Mouse (Mus musculus): ENCODE measurements around the gene Anapc5. TPM values are rescaled to one million over a fixed set of nuclear protein-coding genes. Genes with fewer than 3 reads are reported as not detected.

Anapc5 gene
- polyA plus RNA-seq (2015; fragmentation: Nextera tagmentation; extraction: Ambion mirVana), result 390 and 401 TPM in 2 replicates

DNA sequence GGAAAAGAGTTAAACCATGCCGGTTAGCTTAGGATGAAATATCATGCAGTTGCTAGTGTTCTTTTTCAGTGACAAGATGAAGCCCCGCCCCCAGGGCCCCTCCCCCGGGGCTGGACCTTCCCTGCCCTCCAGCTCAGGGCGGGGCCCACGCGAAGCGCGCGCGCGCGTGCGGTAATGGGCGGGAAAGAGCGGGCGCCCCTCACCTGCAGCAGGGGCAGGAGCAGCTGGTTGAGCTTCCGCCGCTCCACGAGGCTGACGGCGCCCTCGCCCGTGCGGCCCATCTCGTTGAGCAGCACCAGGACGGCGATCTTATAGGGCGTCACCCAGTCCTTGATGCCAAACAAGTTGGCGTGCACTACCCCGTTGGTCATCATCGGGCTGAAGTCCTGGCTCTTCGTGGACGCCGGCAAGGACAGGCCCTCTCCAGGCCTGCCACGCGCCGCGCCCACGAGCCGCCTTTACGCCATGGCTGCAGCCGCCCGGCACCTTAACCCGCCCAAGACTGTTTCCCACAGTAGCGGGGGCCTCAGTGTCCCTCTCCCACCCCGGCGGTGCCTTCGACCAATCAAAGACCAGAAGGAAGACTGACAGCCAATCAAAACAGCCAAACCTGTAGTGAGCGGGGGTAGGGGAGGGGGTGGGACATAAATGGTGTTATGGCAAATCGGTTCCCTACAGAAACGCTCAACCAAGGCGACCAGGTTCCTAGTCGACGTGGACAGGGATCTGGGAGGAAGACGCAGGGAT is at the start of gene Anapc5:
TSS of gene Anapc5 (minus strand) at position 563 of the 747 bp plus-strand sequence.
- Histone ChIP-seq H3K9me3 (replicated peaks) (no peaks in the 10 kb centered on the region), H3K27ac (replicated peaks) (peak within 1 kb of the TSS; percentile 97), H3K9ac (peak within 1 kb of the TSS; percentile 80), H3K4me1 (peaks cover 12% of the 10 kb centered on the region), H3K27me3 (no peaks in the 10 kb centered on the region), H3K36me3 (peaks cover 33% of the 10 kb centered on the region), H3K4me3 (replicated peaks) (peak within 1 kb of the TSS; percentile 68), H3K4me2 (replicated peaks) (peak within 1 kb of the TSS; percentile 60)
- WGBS, result under 1% methylated on average over 55 of the region's 55 CpGs
- peak; percentile 100 for ATAC-seq (ENCODE audit: insufficient number of reproducible peaks, low FRiP score, low TSS enrichment, low read depth)

DNA sequence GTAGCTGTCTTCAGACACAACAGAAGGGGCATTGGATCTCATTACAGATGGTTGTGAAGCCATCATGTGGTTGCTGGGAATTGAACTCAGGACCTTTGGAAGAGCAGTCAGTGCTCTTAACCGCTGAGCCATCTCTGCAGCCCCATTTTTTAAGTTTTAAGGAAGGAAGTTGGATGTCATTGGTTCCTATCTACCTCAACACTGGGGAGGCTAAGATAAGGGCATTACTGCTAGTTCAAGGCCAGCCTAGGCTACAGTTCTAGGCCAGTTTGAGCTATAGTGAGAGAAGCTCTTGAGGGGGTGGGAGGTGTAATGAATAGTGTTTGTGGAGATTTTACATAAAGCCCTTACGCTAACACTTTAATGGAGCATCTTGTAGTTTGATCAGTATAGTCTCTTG is 41.9 kb upstream of the Anapc5 start:
- H3K9ac ChIP-seq, result no peak overlapping the region
- WGBS, result 86% methylated on average over 2 of the region's 2 CpGs
- H3K4me3 ChIP-seq (replicated peaks), result no peak overlapping the region
- no peak for ATAC-seq (ENCODE audit: insufficient number of reproducible peaks, low FRiP score, low TSS enrichment, low read depth)
- no peak overlapping the region for H3K27ac ChIP-seq (replicated peaks)
- no peak overlapping the region for H3K4me2 ChIP-seq (replicated peaks)
- peaks cover 61% of the 10 kb centered on the region for H3K36me3 ChIP-seq
- no peaks in the 10 kb centered on the region for H3K9me3 ChIP-seq (replicated peaks)
- no peaks in the 10 kb centered on the region for H3K4me1 ChIP-seq
- H3K27me3 ChIP-seq, result no peaks in the 10 kb centered on the region

DNA sequence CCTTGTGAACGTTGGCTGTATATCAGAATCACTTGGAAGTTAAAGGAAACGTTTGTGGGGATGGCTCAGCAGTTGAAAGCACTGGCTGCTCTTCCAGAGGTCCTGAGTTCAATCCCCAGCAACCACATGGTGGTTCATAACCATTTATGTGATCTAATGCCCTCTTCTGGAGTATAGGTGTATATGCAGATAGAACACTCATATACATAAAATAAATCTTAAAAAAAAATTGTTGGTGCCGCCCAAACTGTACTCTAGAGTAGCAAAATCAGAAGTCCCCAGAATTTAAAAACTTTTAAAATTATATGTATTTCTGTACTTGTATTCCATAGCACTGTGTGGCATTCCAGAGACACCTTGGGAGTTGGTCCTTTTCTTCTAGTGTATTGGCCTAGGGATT is 34.7 kb upstream of the Anapc5 start:
- no peak overlapping the region for H3K27ac ChIP-seq (replicated peaks)
- no peak overlapping the region for H3K4me2 ChIP-seq (replicated peaks)
- WGBS, result 75% methylated on average over 3 of the region's 3 CpGs
- no peaks in the 10 kb centered on the region for H3K9me3 ChIP-seq (replicated peaks)
- no peak overlapping the region for H3K4me3 ChIP-seq (replicated peaks)
- no peaks in the 10 kb centered on the region for H3K36me3 ChIP-seq
- no peak overlapping the region for H3K9ac ChIP-seq
- H3K27me3 ChIP-seq, result no peaks in the 10 kb centered on the region
- peaks cover 8% of the 10 kb centered on the region for H3K4me1 ChIP-seq
- no peak for ATAC-seq (ENCODE audit: insufficient number of reproducible peaks, low FRiP score, low TSS enrichment, low read depth)

DNA sequence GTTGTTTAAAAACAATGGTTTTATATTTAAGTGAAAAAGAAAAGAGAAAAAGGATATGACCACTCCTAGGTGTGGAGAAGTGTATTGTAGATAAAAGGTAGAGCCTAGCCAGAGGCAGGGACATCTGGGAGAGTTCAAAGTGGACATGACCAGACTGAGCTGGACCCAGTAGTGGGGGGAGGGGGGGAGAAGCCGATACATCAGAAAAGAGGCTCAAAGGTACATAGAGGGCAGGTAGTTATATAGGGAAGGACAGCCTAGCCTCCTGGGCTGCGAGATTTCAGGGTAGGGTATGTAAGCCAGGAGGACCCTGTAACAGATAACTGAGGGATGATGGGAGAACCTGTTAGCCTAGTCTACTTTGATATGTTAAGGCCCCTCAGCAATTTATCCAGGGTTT is 31.5 kb upstream of the Anapc5 start:
- no peak overlapping the region for H3K27ac ChIP-seq (replicated peaks)
- no peaks in the 10 kb centered on the region for H3K9me3 ChIP-seq (replicated peaks)
- H3K4me3 ChIP-seq (replicated peaks), result no peak overlapping the region
- H3K36me3 ChIP-seq, result no peaks in the 10 kb centered on the region
- H3K9ac ChIP-seq, result no peak overlapping the region
- H3K27me3 ChIP-seq, result no peaks in the 10 kb centered on the region
- WGBS, result 86% methylated on average over 2 of the region's 2 CpGs
- no peak overlapping the region for H3K4me2 ChIP-seq (replicated peaks)
- ATAC-seq (ENCODE audit: insufficient number of reproducible peaks, low FRiP score, low TSS enrichment, low read depth), result no peak
- H3K4me1 ChIP-seq, result peaks cover 12% of the 10 kb centered on the region

DNA sequence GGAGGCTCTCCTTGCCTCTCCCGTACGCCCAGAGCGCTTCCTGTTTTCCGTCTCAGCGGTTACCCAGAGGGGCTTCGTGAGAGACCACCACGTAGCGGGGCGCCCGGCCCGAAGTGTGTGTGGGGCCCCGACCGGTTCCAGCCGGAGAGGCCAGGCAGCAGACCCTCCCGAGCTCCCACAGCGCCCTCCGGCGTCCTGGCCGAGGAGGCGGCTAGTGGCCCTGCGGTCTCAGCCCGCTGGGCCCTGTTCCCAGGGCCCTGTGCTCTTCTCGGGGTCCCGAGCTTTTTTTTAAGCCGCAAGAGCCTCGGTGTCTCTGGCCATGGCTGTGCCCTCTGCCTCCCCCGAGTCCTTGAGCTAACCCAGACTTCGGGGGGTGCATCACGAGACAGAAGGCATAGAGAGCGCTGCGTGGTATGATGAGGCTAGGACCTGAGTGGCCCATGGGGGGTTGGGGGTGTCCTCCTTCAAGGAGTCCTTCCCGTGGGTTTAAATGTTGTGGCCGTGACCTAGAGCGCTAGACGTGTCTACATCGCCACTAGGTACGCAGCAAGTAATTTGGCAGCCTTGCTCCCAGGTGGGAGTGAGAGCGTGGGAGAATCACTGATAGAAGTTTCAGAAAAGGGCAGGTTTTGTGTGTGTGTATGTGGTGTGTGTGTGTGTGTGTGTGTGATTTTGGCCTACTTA is 29.3 kb upstream of the Anapc5 start:
- Histone ChIP-seq H3K4me1 (peaks cover 12% of the 10 kb centered on the region), H3K9me3 (replicated peaks) (no peaks in the 10 kb centered on the region), H3K9ac (peak overlapping the region; percentile 94), H3K4me2 (replicated peaks) (peak overlapping the region; percentile 88), H3K27ac (replicated peaks) (peak overlapping the region; percentile 90), H3K27me3 (no peaks in the 10 kb centered on the region), H3K36me3 (no peaks in the 10 kb centered on the region), H3K4me3 (replicated peaks) (peak overlapping the region; percentile 96)
- under 1% methylated on average over 38 of the region's 38 CpGs for WGBS
- ATAC-seq (ENCODE audit: insufficient number of reproducible peaks, low FRiP score, low TSS enrichment, low read depth), result peak; percentile 73

DNA sequence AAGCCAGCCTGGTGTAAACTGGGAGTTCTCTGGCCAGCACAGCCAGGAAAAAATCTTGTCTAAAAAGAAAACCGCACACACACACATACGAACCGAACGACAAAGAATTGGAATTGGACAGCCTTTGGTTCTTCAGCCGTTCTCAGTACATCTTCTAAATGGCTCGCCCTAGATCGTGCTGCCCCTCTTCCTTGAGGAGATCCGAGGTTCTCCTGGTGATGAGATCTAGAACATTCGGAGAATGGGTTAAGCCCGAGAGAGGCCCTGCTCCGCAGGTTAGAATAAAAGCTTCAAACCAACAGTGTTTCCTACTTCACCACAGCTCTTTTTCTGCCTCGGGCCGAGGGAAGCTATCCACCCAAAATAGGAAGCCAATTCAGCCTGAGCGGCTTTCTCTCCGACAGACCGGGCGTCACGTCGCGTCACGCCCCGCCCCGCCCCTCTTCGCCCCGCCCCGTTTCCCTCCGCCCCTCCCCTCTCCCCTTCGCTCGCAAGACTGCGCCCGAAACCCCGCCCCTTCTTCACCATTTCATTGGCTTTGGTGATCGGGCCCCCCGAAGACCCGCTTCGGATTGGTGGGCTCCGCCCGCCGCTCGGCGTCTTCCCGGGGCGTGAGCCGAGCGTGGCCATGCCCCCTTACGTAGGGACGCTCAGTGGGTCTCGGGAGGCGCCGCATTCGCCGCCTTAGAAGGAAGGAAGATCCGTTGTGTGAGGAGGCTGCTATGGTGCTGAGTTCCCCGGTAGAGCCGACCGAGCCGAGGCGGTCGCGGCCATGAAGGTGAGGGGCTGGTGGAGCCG is 28.6 kb upstream of the Anapc5 start, which contains the start of gene Rnf34:
TSS of gene Rnf34 (plus strand) at position 528 of the 798 bp plus-strand sequence.
- under 1% methylated on average over 60 of the region's 61 CpGs for WGBS
- peak within 1 kb of the TSS; percentile 94 for H3K9ac ChIP-seq
- H3K9me3 ChIP-seq (replicated peaks), result no peaks in the 10 kb centered on the region
- peaks cover 12% of the 10 kb centered on the region for H3K4me1 ChIP-seq
- ATAC-seq (ENCODE audit: insufficient number of reproducible peaks, low FRiP score, low TSS enrichment, low read depth), result peak; percentile 100
- no peaks in the 10 kb centered on the region for H3K27me3 ChIP-seq
- peak within 1 kb of the TSS; percentile 96 for H3K4me3 ChIP-seq (replicated peaks)
- H3K36me3 ChIP-seq, result no peaks in the 10 kb centered on the region
- peak within 1 kb of the TSS; percentile 88 for H3K4me2 ChIP-seq (replicated peaks)
- peak within 1 kb of the TSS; percentile 91 for H3K27ac ChIP-seq (replicated peaks)

DNA sequence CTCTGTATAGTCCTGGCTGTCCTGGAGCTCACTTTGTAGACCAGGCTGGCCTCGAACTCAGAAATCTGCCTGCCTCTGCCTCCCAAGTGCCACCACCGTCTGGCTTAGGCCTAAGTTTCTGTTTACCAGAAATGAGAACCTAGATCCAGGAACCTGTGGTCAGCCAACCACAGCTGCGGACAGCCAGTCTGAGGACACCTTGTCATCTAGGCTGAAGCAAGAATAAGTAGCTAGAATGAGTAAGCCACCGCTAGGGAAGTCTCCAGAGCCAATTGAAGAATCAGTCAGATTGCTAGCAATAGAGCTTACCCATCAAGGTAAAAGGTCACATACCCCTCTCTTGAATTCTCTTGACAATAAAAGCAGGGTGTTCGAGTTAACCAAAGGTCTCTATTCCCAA is 22.7 kb upstream of the Anapc5 start:
- no peak for ATAC-seq (ENCODE audit: insufficient number of reproducible peaks, low FRiP score, low TSS enrichment, low read depth)
- H3K9ac ChIP-seq, result no peak overlapping the region
- H3K36me3 ChIP-seq, result no peaks in the 10 kb centered on the region
- no peak overlapping the region for H3K27ac ChIP-seq (replicated peaks)
- H3K4me1 ChIP-seq, result no peaks in the 10 kb centered on the region
- no peak overlapping the region for H3K4me3 ChIP-seq (replicated peaks)
- H3K27me3 ChIP-seq, result no peaks in the 10 kb centered on the region
- no peak overlapping the region for H3K4me2 ChIP-seq (replicated peaks)
- WGBS, result 86% methylated on average over 5 of the region's 5 CpGs
- H3K9me3 ChIP-seq (replicated peaks), result no peaks in the 10 kb centered on the region

DNA sequence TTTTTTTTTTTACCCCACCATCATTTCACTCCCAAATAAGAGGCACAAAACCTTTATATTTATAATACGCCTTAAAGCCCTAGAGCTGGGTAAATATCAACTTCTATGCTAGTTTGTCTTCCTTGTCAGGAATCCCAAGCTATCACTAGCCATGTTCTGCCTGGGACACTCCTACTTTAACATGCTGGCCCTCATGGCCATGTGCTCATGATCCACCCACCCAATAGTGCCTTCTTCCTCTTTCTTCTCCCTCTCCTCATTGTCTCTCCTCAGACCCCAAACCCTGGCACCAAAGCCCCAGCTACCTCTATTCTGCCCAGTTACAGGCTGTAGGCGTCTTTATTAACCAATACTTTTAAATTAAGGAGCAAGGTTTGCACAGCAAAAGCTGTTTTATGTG is 20.0 kb upstream of the Anapc5 start:
- no peak overlapping the region for H3K9ac ChIP-seq
- no peaks in the 10 kb centered on the region for H3K36me3 ChIP-seq
- H3K9me3 ChIP-seq (replicated peaks), result no peaks in the 10 kb centered on the region
- H3K4me2 ChIP-seq (replicated peaks), result no peak overlapping the region
- no peaks in the 10 kb centered on the region for H3K27me3 ChIP-seq
- 82% methylated on average over 2 of the region's 2 CpGs for WGBS
- no peak for ATAC-seq (ENCODE audit: insufficient number of reproducible peaks, low FRiP score, low TSS enrichment, low read depth)
- H3K4me1 ChIP-seq, result no peaks in the 10 kb centered on the region
- H3K4me3 ChIP-seq (replicated peaks), result no peak overlapping the region
- no peak overlapping the region for H3K27ac ChIP-seq (replicated peaks)

DNA sequence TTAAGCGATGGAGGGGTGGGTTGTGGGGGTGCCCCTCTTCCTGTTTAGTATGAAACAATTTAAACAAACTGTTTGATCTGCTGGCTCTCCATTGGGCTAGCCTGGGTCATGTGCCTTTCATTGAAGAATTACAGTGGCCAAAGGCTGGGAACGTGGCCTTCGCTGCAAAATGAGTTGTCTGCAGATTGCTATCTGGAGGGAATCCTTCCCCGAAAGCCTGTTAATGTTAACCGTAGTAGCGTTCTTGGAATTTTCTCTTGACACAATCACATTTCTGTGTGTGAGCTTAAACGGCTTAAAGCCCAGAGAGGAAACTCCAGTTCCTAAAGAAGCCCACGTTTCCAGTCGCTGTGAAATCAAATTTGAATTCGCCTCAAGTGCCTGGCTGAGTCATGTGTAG is 11.9 kb upstream of the Anapc5 start:
- H3K9ac ChIP-seq, result no peak overlapping the region
- H3K9me3 ChIP-seq (replicated peaks), result no peaks in the 10 kb centered on the region
- WGBS, result 77% methylated on average over 10 of the region's 10 CpGs
- no peak overlapping the region for H3K4me2 ChIP-seq (replicated peaks)
- ATAC-seq (ENCODE audit: insufficient number of reproducible peaks, low FRiP score, low TSS enrichment, low read depth), result no peak
- no peaks in the 10 kb centered on the region for H3K4me1 ChIP-seq
- no peaks in the 10 kb centered on the region for H3K27me3 ChIP-seq
- H3K27ac ChIP-seq (replicated peaks), result no peak overlapping the region
- no peak overlapping the region for H3K4me3 ChIP-seq (replicated peaks)
- H3K36me3 ChIP-seq, result no peaks in the 10 kb centered on the region

DNA sequence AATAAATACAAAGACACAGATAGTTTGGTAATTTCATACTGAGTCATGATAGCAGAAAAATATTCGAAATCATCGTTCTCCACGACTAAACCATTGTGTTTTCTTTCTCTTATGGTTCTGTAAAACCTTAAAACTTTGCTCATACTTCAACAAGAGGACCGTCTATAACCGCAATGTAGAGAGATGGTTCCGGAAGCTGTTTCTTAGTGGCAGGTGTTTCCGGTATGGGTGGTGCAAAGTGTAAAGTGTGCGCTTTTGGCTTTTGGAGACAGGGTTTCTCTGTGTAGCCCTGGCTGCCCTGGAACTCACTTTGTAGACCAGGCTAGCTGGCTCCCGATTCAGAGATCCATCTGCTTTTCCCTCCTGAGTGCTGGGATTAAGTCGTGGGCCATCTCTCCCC is 11.4 kb upstream of the Anapc5 start:
- H3K9ac ChIP-seq, result no peak overlapping the region
- no peaks in the 10 kb centered on the region for H3K27me3 ChIP-seq
- no peak overlapping the region for H3K27ac ChIP-seq (replicated peaks)
- no peak overlapping the region for H3K4me3 ChIP-seq (replicated peaks)
- no peaks in the 10 kb centered on the region for H3K4me1 ChIP-seq
- H3K4me2 ChIP-seq (replicated peaks), result no peak overlapping the region
- no peaks in the 10 kb centered on the region for H3K9me3 ChIP-seq (replicated peaks)
- no peak for ATAC-seq (ENCODE audit: insufficient number of reproducible peaks, low FRiP score, low TSS enrichment, low read depth)
- H3K36me3 ChIP-seq, result no peaks in the 10 kb centered on the region
- 86% methylated on average over 10 of the region's 10 CpGs for WGBS

DNA sequence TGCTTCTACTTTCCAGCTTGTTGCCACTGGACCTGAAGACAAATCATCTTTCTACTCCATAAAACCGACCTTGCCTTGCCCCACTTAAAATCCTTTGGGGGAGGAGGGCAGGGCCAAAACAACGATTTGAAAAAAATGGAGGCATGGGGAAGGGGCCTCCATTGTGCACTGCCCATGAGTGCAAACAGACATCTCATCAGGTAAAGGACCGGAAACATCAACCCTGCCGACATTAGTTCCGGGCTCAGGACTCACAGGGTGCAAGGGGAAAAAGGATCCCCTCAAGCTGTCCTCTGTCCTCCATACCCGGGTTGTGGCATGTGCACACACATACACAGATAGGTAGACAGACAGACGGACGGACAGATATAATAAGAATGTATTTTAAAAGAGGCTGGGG is 4.0 kb upstream of the Anapc5 start:
- Histone ChIP-seq H3K4me1 (peaks cover 3% of the 10 kb centered on the region), H3K27ac (replicated peaks) (no peak overlapping the region), H3K4me3 (replicated peaks) (no peak overlapping the region), H3K9ac (no peak overlapping the region), H3K36me3 (no peaks in the 10 kb centered on the region), H3K9me3 (replicated peaks) (no peaks in the 10 kb centered on the region), H3K4me2 (replicated peaks) (no peak overlapping the region), H3K27me3 (no peaks in the 10 kb centered on the region)
- 83% methylated on average over 8 of the region's 8 CpGs for WGBS
- ATAC-seq (ENCODE audit: insufficient number of reproducible peaks, low FRiP score, low TSS enrichment, low read depth), result no peak

Measured in embryonic facial prominence, embryonic 15.5 days (tissue).